Mouse (Mus musculus): ENCODE data around the gene Fam229b. TPM values are rescaled to one million over a fixed set of nuclear protein-coding genes. Genes with fewer than 3 reads are reported as not detected.

Gene Fam229b
- 10 to 100 TPM in 1 of 2 experiments, 1 to 10 TPM in 1; 5.1 to 39.6 TPM for polyA plus RNA-seq (2012; fragmentation: generic; extraction: Trizol)

DNA sequence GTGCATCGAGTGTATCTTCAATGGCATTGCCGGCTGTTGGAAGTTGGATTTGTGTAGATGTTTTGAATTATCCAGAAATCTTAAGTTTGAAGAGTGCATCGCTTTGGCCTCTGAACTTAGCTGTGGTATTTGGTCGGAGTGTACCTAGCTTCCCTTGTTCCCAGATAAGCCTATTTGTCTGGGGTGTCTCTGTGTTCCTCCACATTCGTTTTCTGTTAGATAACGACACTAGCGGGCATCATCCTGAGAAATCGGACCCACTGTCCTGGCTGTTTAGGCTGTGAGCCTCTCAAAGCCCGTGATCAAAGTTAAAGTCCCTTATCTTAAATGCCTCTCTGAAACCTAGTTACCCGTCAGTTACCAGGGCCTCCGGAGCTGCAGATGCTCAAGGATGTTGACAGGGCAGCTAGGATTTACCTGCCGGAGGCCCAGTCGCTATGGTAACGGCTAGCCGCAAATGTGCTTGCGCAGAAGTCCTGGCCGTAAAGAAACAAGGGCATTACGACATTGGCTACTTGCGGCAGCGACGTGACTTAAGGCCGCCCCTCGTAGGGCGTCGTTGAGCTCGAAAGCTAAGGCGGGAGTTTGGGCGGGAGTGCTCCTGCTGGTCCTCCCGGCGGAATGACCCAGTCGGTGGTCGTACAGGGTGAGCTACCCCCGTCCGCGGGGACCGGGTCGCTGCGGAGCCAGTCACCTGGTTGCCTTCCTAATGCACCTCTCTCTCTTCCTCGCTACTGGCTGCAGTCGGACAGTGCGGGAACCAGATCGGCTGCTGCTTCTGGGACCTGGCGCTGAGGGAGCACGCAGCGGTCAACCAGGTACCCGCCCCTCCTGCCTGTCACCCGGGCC lies at the start of gene Fam229b, which contains the start of gene Tube1:
Gene Fam229b (minus strand): TSS at position 453 of the 849 bp plus-strand sequence.
Gene Tube1 (plus strand): TSS at position 515 of the 849 bp plus-strand sequence.

GRCm38 (mm10) chr10:39163694-39164093 lies 30.0 kb upstream of the Fam229b start, which contains the start of gene Ccn6:
Gene Ccn6, minus strand, starts transcription at chr10:39163794.

Other genes starting within 250 kb of the Fam229b start
- gene Lama4, start 168.4 kb downstream of the Fam229b start, polyA plus RNA-seq (2012; fragmentation: generic; extraction: Trizol) = 10 to 100 TPM in 1 of 2 experiments, under 1 TPM in 1; 0.73 to 64.6 TPM
- 1 to 10 TPM; 1.6 to 6.5 TPM for gene Tube1, start 62 bp upstream of the Fam229b start, polyA plus RNA-seq (2012; fragmentation: generic; extraction: Trizol)
- under 1 TPM in 1 of 2 experiments, not detected in 1; 0.08 TPM for gene Ccn6, start 29.9 kb upstream of the Fam229b start, polyA plus RNA-seq (2012; fragmentation: generic; extraction: Trizol)
- gene Fyn, start 234.9 kb upstream of the Fam229b start, polyA plus RNA-seq (2012; fragmentation: generic; extraction: Trizol) = 10 to 100 TPM in 1 of 2 experiments, 1 to 10 TPM in 1; 5.7 to 22.9 TPM

All from C3H10T1/2 (cell line).